Mouse (Mus musculus): ENCODE results near the gene Rnd1. TPM values are rescaled to one million over a fixed set of nuclear protein-coding genes. Genes with fewer than 3 reads are reported as not detected.

Gene Rnd1
- total RNA-seq, 2 experiments from 2014 or later: 2.1 to 2.4 TPM

Other genes with a start within 250 kb of the Rnd1 start
- not detected for gene Olfr282, start 246.2 kb downstream of the Rnd1 start, total RNA-seq (2021)
- not detected for gene Olfr281, start 224.9 kb downstream of the Rnd1 start, total RNA-seq (2021)
- gene OR5BS1P, start 207.6 kb downstream of the Rnd1 start, total RNA-seq (2021): not detected
- not detected for gene Lalba, start 194.7 kb downstream of the Rnd1 start, total RNA-seq (2021)
- gene Olfr279, start 185.1 kb downstream of the Rnd1 start, total RNA-seq (2021): not detected
- 10 to 100 TPM; 88.0 to 91.3 TPM for gene Kansl2, start 143.2 kb downstream of the Rnd1 start, total RNA-seq (2021)
- 10 to 100 TPM; 55.6 to 67.1 TPM for gene Ccnt1, start 106.5 kb downstream of the Rnd1 start, total RNA-seq (2021)
- 1 to 10 TPM in 1 of 2 experiments, under 1 TPM in 1; 0.83 to 1.1 TPM for gene 4930415O20Rik, start 106.5 kb downstream of the Rnd1 start, total RNA-seq (2021)
- 10 to 100 TPM; 43.8 to 62.6 TPM for gene Adcy6, start 67.4 kb downstream of the Rnd1 start, total RNA-seq (2021)
- gene Cacnb3, start 46.6 kb downstream of the Rnd1 start, total RNA-seq (2021): 10 to 100 TPM; 10.2 to 13.3 TPM
- gene Ddx23, start 14.6 kb downstream of the Rnd1 start, total RNA-seq (2021): 10 to 100 TPM; 75.5 to 84.3 TPM
- gene Ccdc65, start 30.7 kb upstream of the Rnd1 start, total RNA-seq (2021): under 1 TPM; 0.23 to 0.26 TPM
- gene Fkbp11, start 50.7 kb upstream of the Rnd1 start, total RNA-seq (2021): 1 to 10 TPM; 7.5 to 9.1 TPM
- 100 to 1,000 TPM; 132 to 140 TPM for gene Arf3, start 85.8 kb upstream of the Rnd1 start, total RNA-seq (2021)
- 1 to 10 TPM; 1.1 to 1.3 TPM for gene Wnt10b, start 100.7 kb upstream of the Rnd1 start, total RNA-seq (2021)
- not detected for gene Wnt1, start 112.4 kb upstream of the Rnd1 start, total RNA-seq (2021)
- gene Ddn, start 132.0 kb upstream of the Rnd1 start, total RNA-seq (2021): under 1 TPM; 0.10 to 0.30 TPM
- 10 to 100 TPM; 68.3 to 87.0 TPM for gene Prkag1, start 154.1 kb upstream of the Rnd1 start, total RNA-seq (2021)
- gene Kmt2d, start 193.7 kb upstream of the Rnd1 start, total RNA-seq (2021): 10 to 100 TPM; 52.1 to 79.5 TPM
- gene Rhebl1, start 217.1 kb upstream of the Rnd1 start, total RNA-seq (2021): 1 to 10 TPM; 2.2 to 2.9 TPM
- 1 to 10 TPM; 2.2 to 3.0 TPM for gene Dhh, start 221.1 kb upstream of the Rnd1 start, total RNA-seq (2021)
- gene Lmbr1l, start 240.8 kb upstream of the Rnd1 start, total RNA-seq (2021): 10 to 100 TPM; 14.0 to 15.5 TPM